Mouse (Mus musculus) gonadal fat pad, adult 2 months (tissue): ENCODE results near the gene Cacna1h. TPM values are rescaled to one million over a fixed set of nuclear protein-coding genes. Genes with fewer than 3 reads are reported as not detected.

Experiments used
- DNase-seq: peaks from one replicate; pipeline ENCODE4 v3.0.0-alpha.2; 2012; ENCODE audit warnings: low read depth
- polyA plus RNA-seq: library from polyadenylated mRNA; depleted of rRNA; stranded (reverse); fragments of >200 nt; gene quantifications from 2 replicates; pipeline ENCODE4 v1.2.3, GENCODE M21; 2012

Gene Cacna1h
- polyA plus RNA-seq, 1 experiment = 8.9 TPM

GRCm38 (mm10) chr17:25408302-25408999, 25.1 kb downstream of the Cacna1h start:
- no peak for DNase-seq

DNA sequence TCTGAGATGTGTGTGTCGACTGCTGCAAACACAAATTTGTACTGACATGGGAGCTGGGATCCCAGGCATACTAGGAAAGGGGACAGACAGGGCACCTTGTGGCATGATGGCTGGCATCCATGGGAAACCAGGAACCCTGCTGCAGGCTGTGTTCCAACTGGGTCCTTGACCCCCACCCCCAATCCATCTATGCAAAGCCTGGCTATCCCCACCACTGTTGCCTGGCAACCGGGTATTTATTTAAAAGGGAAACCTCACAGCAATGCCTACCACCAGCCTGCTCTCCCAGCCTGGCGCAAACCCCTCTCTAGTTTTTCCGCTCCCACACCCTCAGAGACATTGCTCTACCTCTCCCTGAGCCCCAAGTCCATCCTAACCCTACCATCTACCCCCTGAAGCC, 26.2 kb downstream of the Cacna1h start:
- DNase-seq = no peak

DNA sequence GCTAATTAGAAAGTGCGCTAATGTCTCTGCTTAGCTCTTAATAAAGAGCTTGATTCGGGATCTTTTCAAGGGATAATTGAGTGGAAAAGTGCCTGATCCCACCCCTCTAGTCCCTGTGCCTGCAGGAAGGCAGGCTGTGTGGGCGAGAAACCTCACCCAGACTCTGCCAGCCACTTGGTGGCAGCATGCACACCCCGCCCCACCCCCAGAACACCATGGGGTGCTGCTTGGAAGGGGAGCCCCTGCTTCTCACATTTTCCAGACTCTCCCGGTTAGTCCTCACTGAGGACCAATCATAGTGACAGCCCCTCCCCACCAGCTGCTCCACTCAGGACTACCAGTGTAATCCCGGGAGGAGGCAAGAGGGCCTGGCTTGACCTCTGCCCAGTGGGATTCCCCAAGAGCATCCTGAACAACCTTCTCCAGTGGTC, 27.6 kb downstream of the Cacna1h start:
- no peak for DNase-seq

DNA sequence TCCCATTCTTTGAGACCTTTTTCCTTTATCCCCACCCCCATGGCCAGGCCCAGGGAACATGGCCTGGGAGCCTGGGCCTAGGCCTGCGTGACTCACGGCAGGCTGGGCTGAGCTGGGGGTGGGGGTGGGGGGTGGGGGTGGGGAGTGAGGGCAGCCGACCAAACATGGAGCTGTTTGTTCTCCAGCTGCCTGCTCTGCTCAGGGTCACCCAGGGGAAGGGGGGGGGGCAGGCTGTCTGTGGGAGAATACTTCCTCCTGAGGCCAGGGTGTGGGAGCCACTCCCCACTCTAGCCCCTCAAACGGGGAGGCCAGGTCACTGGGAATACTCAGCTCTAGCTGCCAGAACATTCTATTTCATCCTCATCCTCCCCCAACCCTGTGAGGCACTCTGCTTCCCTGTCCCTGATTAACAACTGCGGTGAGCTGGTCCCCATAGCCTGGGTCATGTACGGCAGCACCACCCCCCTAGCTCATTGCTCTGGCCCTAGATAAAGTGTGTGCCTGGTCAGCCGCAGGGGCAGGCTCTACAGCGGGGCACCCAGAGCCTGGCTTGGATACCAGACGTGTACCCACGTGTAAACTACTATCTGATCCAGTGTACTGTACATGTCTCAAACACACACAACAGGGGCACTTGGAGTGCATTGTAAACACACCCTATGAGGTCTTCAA, 28.2 kb downstream of the Cacna1h start:
- DNase-seq = no peak

GRCm38 (mm10) chr17:25404190-25404589, 29.4 kb downstream of the Cacna1h start:
- no peak for DNase-seq

DNA sequence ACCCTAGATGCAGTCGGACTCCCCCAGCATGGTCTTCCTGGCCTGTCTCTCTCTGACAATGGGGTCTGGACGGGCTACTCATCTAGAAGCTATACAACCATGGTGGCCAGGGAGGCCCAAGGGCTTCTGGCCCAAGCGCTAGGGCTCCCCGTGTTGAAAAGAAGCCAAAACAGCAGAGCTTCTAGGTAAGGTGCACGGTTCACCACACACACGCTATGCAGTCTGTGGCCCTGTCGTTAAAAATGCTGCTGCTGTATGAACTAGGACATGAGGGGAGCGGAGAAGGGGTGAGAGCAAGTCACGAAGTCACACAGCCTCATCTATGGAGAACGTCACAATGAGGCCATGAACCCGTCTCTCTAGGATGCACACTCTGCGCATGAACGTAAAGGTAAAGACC, 31.4 kb downstream of the Cacna1h start:
- no peak for DNase-seq

DNA sequence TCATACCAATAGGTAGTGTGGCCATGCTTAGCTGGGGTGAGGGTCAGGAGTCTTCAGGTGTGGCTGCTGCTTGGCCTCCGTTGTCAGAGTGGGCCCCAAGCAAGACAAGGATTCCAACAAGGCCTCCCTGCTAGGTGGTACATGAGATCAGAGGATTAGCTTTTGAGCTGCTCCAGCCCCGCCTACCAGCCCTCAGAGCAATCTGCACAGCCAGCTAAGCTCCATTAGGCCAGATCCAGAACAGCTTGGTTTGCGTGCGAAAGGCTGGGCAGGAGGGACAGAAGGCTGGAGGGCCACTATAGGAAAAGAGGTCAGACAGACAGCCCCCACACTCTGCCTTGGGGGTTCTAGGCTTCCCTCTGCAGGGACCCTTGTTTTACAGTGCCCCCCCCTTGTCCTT, 32.1 kb downstream of the Cacna1h start:
- DNase-seq = no peak

- no peak for DNase-seq
Measured at GRCm38 (mm10) chr17:25400443-25400842, 33.1 kb downstream of the Cacna1h start.

DNA sequence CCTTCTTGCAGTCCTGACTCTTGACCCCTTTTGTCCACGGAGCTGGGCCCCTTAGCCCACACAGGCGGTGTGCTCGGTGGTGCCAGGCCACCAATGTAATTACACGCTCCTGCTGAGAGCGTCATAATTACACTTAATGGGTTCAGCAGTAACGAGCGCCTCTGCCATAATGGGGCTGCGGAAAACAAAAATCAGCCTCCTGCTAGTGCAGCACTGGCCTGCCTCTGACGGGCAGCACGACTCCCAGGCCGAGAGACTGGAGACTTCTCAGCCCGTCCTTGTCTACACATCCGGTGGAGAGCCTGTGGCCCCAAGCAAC, 35.1 kb downstream of the Cacna1h start:
- DNase-seq = no peak

DNA sequence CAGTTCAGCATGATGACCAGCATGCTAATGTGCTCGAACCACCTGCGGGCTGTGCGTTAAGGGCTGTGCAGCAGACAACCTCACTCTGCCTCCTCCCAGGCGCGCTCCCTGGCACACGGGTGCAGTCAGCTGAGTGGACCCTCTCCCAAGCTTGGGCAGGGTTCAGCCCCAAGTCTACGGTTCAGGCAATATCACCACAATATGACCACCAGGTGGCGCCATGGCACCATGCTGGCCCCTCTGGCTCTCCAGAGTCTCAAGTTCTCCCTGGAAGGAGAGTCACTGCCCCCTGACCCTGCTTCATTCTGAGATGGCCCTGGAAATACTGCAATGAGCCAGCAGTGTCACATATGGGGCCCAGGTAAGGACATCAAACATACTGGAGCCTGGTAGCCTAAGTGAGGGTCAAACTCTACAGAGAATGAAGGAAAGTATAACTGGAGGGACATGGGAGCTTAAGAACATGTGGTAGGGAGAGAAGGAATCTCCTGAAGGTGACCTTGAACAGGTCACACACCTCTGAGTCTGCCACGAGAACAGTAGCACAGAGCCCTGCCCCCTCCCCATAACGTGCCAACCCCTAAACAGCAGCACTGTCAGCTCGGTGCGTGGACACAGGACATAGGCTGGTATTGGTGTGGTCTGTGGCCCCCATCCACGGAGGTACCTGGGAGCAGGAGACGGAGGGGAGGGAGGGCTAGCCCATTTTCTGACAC, 35.6 kb downstream of the Cacna1h start:
- no peak for DNase-seq

DNA sequence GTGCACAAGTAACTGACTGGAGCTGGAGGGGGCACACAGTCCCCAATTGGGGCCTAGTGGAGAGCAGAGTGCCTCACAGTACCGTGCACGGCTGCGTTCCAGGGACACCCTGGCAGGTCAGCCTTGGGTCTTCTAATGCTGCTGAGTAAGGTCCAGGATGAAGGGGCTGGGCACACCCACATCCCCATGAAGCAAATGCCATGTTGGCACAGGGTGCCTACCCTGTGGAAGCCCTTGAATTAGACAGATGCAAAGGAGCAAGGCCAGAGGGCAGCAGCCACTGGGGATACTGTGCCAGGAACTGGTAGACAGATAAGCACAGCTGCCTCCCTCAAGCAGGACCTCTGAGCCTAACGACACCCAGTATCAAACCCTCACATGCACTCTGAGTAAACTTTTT, 39.1 kb downstream of the Cacna1h start:
- no peak for DNase-seq

DNA sequence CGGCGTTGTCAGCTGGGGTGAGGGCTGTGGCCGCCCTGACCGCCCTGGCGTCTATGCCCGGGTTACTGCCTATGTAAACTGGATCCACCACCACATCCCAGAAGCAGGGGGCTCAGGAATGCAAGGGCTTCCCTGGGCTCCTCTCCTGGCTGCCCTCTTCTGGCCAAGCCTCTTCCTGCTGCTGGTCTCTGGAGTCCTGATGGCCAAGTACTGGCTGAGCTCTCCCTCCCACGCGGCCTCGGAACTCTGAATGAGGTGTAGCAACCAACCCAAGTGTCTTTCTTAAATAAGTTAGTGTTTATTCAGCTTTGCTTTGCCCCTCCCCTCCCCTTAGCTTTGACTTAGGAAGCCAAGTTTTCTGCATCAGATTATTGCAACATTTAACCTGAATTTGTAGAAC, 59.6 kb downstream of the Cacna1h start:
- DNase-seq = no peak

DNA sequence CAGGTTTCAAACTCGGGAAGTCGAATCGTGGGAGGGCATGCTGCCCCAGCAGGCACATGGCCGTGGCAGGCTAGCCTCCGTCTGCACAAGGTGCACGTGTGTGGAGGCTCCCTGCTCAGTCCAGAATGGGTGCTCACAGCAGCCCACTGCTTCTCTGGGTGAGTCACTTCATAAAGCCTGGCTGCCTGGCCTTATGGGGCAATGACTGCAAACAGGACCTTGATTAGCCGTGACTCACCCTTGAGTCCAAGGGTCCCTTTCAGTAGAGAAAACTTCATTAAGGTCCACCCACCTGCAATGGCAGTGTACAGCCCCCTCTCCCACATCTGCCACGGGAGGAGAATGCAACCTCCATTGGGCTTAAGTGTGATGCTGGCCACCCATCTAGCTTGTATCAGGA, 61.1 kb downstream of the Cacna1h start:
- DNase-seq = no peak

- no peak for DNase-seq
Measured at GRCm38 (mm10) chr17:25368973-25369372, 64.6 kb downstream of the Cacna1h start, which contains the start of gene Tpsg1. Tpsg1 (plus strand) TSS chr17:25369273.

- no peak for DNase-seq
Measured at GRCm38 (mm10) chr17:25366005-25366404, 67.6 kb downstream of the Cacna1h start, which contains the start of gene Tpsb2. Tpsb2 (plus strand) TSS chr17:25366305.

GRCm38 (mm10) chr17:25363726-25364125, 69.9 kb downstream of the Cacna1h start:
- no peak for DNase-seq

DNA sequence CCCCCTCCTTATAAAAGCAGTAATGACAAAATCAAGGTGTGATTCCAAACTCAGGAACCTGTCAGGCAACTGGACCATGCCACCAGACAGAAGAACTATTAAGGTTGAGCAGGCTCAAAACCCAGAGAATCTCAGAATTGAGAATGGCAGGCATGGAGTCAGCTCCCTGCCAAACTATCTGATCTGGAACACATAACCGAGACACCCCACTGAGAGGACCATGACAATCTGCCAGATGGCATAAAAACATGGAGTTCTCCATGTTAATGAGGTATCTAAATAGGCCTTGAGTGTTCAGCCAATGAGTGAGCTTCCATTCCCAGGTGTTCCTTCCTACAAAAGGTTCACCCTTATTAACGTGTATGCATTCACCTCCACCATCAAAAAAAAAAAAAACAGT, 72.3 kb downstream of the Cacna1h start:
- no peak for DNase-seq

DNA sequence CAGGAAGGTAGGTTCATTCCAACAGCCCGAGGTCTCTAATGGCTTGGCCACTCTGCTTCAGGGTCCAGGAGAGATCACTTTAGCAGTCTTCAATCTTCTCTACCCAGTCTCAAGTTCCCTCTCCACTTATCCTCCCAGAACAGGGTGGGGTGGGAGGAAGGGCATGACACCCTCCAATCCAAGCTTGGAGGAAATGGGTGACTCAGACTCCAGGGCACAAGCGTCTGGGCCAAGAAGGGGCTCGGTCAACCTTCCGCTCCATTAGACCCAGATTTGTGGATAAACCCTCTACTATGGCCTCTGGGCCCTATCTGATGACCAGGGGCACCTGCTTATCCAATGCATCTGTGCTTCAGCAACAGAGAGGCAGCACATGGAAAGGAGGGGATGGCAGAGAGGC, 88.1 kb downstream of the Cacna1h start, which contains the start of gene Tpsab1:
Gene Tpsab1, minus strand, starts transcription at position 101 of the 400 bp plus-strand sequence.
- DNase-seq = no peak

GRCm38 (mm10) chr17:25341490-25341889, 92.1 kb downstream of the Cacna1h start:
- no peak for DNase-seq

- DNase-seq = no peak
Measured at GRCm38 (mm10) chr17:25340003-25340402, 93.6 kb downstream of the Cacna1h start.

DNA sequence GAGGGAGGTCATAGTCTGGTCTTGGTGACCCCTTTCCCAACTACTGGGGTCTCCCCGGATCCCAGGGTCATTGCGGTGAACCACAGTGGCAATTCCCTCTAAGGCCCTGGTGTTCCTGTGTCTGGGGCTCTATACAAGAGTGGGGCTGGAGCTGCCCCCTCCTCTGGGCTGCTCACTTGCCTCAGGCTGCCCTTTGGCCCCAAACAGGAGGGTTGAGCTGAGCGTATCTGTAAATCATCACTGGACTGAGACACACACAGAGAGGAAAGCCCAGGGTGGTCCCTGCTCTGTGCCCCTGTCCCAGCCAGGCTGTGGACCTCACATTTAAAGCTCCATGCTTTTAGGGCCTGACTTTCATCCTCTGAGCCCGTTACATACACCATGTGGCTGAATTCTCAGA, 95.4 kb downstream of the Cacna1h start:
- DNase-seq = no peak

DNA sequence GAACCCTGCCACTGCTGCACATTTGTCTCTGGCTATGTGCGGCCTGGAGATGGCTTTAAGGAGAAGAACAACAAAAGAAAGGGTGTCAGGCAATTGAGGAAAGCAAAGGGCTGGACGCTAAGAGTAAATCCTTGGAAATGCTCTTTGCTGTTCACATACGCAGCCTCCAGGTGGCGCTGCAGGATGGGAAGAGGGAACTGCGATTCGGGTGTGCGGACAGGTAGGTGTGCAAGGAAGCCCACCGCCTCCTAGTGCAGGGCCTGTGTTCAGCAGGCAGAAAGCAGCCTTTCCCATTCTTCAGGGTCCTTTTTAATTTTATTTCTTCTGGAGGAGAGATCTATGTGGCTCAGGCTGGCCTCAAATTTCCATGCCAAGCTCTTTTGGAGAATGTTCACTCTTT, 99.6 kb downstream of the Cacna1h start:
- DNase-seq = no peak

DNA sequence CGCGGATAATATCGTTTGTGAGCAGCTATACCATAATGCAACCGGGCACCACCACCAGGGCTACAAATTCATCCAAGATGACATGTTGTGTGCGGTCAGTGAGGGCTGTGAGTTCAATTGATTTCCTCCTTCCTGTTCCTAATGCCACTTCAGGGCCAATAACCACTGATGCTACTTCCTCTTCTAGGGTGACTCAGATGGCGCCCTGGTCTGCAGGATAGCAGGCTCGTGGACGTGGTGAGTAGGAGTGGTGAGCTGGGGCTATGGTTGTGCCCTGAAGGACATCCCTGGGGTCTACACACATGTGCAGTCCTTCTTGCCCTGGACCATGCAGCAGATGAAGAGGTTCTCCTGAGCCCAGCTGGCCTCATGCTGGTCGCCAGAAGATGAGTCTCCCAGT, 101.3 kb downstream of the Cacna1h start:
- DNase-seq = no peak
